Mouse (Mus musculus) brain, embryonic 14.5 days (tissue): ENCODE measurements around the gene Sipa1l3.

Experiments
- CTCF ChIP-seq: fragments of 200-500 bp; IDR thresholded peaks from 2 replicates; pipeline ENCODE4 v1.5.1; 2012; ENCODE audit warnings: inconsistent platforms, mild to moderate bottlenecking, moderate library complexity, borderline replicate concordance; ENCODE audit not compliant: insufficient read depth, insufficient read length; ENCODE audit errors: extremely low read depth
- POLR2A ChIP-seq: fragments of 200-500 bp; IDR thresholded peaks from 2 replicates; pipeline ENCODE4 v1.6.1; 2012; ENCODE audit warnings: mild to moderate bottlenecking, inconsistent platforms, borderline replicate concordance; ENCODE audit not compliant: poor library complexity, insufficient read depth, insufficient read length, severe bottlenecking; ENCODE audit errors: extremely low read depth

DNA sequence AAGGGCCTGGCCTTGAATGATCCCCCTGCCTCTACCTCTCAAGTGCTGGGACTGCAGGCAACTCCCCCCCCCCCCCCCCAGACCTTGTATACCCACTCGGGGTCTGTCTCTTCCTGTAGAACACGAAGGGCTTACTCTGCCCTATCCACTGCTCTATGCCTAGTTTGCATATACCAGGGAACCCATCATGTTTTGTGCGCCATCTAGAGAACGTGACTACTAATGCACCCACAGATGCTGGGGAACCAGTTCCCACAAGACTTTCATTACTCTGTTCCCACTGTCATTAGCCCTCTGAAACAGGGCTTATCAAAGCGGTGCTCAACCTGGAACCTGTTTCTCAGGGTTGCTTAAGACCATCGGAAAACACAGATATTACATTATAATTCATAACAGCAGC is 148.4 kb downstream of the Sipa1l3 start:
- no peak for TF ChIP-seq POLR2A
- TF ChIP-seq CTCF, result peak; percentile 48; the same call in 1 of the 2 replicates
